Mouse (Mus musculus): ENCODE data around the gene Vps45.

- TF ChIP-seq CTCF (IDR thresholded peaks at IDR 0.05; ENCODE audit: borderline replicate concordance, control insufficient read depth, extremely low read depth, insufficient read depth, low read length, poor library complexity) = no peak
- TF ChIP-seq POLR2A (IDR thresholded peaks at IDR 0.05; ENCODE audit: control insufficient read depth, extremely low read depth, insufficient read depth, low read length, poor library complexity) = no peak
These were observed 6.4 kb downstream of the Vps45 start for GRCm38 (mm10) chr3:96051839-96052238.

Measured in thymus, adult 2 months (tissue).